Mouse (Mus musculus): Measurements from ENCODE around the gene Dgcr8. TPM values are rescaled to one million over a fixed set of nuclear protein-coding genes. Genes with fewer than 3 reads are reported as not detected.

The Dgcr8 gene
- total RNA-seq, 2 experiments from 2014 or later, result 46.4 to 56.6 TPM

DNA sequence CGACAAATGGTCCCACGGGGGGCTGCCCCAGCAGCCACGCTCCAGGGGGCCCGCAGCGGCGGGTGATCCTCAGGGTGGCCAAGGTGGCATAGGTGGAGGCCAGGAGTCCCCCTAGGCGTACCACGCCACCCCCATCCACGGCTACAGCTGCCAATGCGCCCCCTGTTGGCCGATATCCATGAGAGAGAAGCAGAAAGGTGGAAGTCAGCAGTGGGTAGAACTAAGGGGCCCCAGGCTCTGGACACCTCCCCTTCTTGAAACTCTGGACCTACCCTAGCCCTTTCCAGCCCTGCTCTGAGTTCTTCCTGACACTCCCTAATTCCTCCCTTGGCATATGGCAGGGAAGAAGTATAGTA is 67.5 kb downstream of the Dgcr8 start:
- no peak for DNase-seq (ENCODE audit: low spot score in 2 of 2)

DNA sequence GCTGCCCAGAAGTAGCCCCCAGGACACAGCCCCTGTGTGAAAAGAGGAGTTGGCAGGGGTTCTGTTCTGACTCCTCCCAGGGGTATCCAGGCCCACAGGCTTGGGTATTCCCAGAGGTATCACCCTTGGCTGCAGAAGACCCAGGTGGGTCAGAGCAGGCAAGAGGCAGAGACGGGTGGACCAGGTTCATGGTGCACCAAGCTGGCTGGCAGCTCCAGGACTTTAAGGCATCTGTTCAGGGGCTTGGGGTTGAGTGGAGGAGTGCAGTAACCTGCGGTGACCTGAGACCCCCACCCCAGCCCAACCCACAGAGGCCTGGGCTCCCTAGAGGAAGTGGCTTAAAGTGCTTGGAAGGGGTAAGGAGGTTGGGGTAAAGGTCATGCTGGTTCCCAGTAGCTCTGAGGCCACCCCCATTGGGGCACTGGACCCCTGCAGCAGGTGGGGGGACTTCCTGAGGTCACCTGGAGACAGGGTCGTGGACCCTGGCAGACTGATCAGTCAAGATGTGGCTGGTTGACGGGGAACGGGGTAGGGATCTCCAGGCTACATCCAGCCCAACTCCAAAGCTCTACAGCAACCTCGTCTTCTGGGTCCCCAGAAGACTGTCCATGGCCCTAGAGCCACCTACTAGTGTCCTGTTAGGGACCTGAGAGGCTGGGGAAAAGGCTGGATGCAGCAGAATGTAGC is 68.0 kb downstream of the Dgcr8 start:
- DNase-seq (ENCODE audit: low spot score in 2 of 2), result no peak

DNA sequence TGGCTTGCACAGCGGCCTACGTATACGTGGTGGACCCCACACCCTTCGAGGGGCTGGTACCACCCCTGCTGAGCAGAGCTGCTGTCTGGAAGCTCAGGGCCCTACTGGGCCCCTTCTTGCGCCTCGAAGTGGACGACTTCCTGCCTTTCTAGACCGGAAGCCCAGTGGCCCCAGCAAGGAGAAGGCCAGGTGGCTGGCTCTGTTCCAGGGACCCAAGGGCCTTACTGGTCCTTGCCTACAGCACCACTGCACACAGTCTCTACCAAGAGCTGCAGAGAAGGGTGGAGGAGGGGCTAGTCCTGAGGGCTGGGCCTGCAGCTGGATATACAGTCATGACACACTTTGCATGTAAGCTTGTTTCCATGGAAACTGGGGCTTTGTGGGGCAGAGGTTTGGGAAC is 69.0 kb downstream of the Dgcr8 start:
- DNase-seq (ENCODE audit: low spot score in 2 of 2), result peak in 1 of 2 experiments; percentile 49

GRCm38 (mm10) chr16:18218580-18218996 is 70.5 kb downstream of the Dgcr8 start:
- DNase-seq (ENCODE audit: low spot score in 2 of 2), result no peak

GRCm38 (mm10) chr16:18217579-18217978 is 71.5 kb downstream of the Dgcr8 start, which contains the start of gene Ccdc188:
TSS of gene Ccdc188 (plus strand) at chr16:18217879.
- DNase-seq (ENCODE audit: low spot score in 2 of 2), result no peak

GRCm38 (mm10) chr16:18214858-18215257 is 74.2 kb downstream of the Dgcr8 start:
- no peak for DNase-seq (ENCODE audit: low spot score in 2 of 2)

DNA sequence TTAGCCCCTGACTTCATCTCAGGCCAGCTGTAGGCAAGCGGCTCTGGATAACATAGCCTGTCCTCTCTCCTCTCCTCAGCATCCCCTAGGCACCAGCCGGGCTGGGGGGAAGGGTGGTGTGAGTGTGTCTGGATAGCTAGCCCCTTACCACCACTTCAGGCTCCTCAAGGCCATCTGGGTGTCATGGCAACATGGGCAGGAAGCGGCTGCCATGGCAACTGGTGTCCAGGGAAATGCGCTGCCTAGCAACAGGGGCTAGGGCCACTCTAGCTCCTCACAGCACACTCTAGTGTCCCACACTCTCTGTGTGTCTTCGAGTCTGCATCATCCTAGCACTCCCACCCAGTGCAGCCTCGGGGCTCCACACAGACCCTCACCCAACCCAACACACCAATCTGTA is 75.4 kb downstream of the Dgcr8 start:
- DNase-seq (ENCODE audit: low spot score in 2 of 2), result no peak

- peak; percentile 86 to 91 for DNase-seq (ENCODE audit: low spot score in 2 of 2)
Observed at GRCm38 (mm10) chr16:18211417-18212171, 77.5 kb downstream of the Dgcr8 start.

DNA sequence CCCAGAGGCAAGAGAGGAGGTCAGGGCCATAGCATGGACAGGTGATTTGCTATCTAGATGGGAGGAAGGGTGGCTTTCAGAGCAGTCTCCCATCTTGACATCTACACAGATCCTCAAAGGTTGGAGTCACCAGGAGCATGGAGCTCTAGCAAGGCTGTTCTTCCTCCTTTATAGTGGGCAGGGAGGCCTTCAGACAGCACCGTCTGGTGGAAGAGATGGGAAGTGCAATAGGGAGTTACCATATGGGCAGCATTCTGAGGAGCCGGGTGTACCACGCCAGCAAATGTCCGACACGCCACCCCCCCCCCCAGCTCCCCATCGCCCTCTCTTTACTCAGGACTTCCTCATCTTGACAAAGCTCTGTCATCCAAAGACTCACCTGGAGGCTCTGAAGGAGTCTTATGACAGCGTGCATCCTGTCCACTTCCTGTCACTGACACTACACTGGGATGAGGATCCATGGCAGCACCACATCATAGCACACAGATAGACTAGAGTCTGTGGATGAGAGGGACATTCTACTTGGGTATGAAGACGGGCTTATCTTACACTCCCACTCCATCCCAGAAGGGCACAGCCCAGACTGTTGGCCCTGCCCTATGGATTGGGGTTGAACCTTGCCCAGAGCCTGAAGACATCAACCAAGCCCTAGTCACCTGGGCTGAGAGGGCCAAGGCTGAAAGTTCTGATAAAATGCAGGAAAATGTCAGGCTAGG is 78.2 kb downstream of the Dgcr8 start:
- peak in 1 of 2 experiments; percentile 61 for DNase-seq (ENCODE audit: low spot score in 2 of 2)

Small RNAs within 50 kb of the gene (microRNA-seq; reads per million reads assigned to microRNA genes)
- gene Gm24572 (not detected), gene Mir1306 (73.6 reads per million, percentile 47 among the genes with 10 or more reads in this experiment), gene Mir185 (25.8 reads per million, percentile 38 among the genes with 10 or more reads in this experiment)

Other genes starting within 250 kb of the Dgcr8 start
- gene Dgcr6, start 236.4 kb downstream of the Dgcr8 start, total RNA-seq (2021), result 10 to 100 TPM; 35.3 to 35.4 TPM
- gene Prodh, start 199.0 kb downstream of the Dgcr8 start, total RNA-seq (2021), result 1 to 10 TPM; 3.1 to 3.7 TPM
- 1 to 10 TPM; 1.2 to 1.4 TPM for gene Rtn4r, start 161.6 kb downstream of the Dgcr8 start, total RNA-seq (2021)
- not detected for gene Ccdc188, start 71.4 kb downstream of the Dgcr8 start, total RNA-seq (2021)
- 10 to 100 TPM; 37.7 to 42.1 TPM for gene Zdhhc8, start 54.1 kb downstream of the Dgcr8 start, total RNA-seq (2021)
- 10 to 100 TPM; 31.6 to 37.2 TPM for gene Trmt2a, start 40.6 kb downstream of the Dgcr8 start, total RNA-seq (2021)
- 100 to 1,000 TPM; 105 to 109 TPM for gene Ranbp1, start 40.5 kb downstream of the Dgcr8 start, total RNA-seq (2021)
- gene Gm49776, start 30.9 kb downstream of the Dgcr8 start, total RNA-seq (2021), result not detected
- 10 to 100 TPM; 18.7 to 18.8 TPM for gene Tango2, start 58.9 kb upstream of the Dgcr8 start, total RNA-seq (2021)
- 10 to 100 TPM; 34.6 to 36.9 TPM for gene Arvcf, start 58.9 kb upstream of the Dgcr8 start, total RNA-seq (2021)
- gene Txnrd2, start 137.1 kb upstream of the Dgcr8 start, total RNA-seq (2021), result 10 to 100 TPM; 10.1 to 14.9 TPM
- gene Comt, start 137.6 kb upstream of the Dgcr8 start, total RNA-seq (2021), result 10 to 100 TPM; 52.9 to 62.8 TPM
- gene Gnb1l, start 209.5 kb upstream of the Dgcr8 start, total RNA-seq (2021), result 1 to 10 TPM; 4.5 to 6.0 TPM
- 1 to 10 TPM; 6.7 to 6.8 TPM for gene Rtl10, start 209.7 kb upstream of the Dgcr8 start, total RNA-seq (2021)

All from gastrocnemius, postnatal 4 days (tissue).